Mouse (Mus musculus): ENCODE measurements around the gene Sox6. TPM values are rescaled to one million over a fixed set of nuclear protein-coding genes. Genes with fewer than 3 reads are reported as not detected.
"Not testable (repeated sequence)": the region's sequence is repeated elsewhere in the genome, so short reads cannot be mapped to it uniquely, and the experiment has no call there.

The Sox6 gene
- 54.3 and 58.7 TPM in 2 replicates for polyA plus RNA-seq (2015; fragmentation: Nextera tagmentation; extraction: Ambion mirVana)

GRCm38 (mm10) chr7:116038511-116038910, at the start of gene Sox6:
Sox6 (minus strand) TSS chr7:116038796.
- peak within 1 kb of the TSS; percentile 57 for H3K4me3 ChIP-seq
- peak within 1 kb of the TSS; percentile 37 for H3K9ac ChIP-seq
- no peak for ATAC-seq (ENCODE audit: insufficient number of reproducible peaks, low FRiP score, low TSS enrichment, low read depth)
- peaks cover 35% of the 10 kb centered on the region for H3K4me1 ChIP-seq
- H3K4me2 ChIP-seq: peak within 1 kb of the TSS; percentile 92
- H3K27ac ChIP-seq: peak within 1 kb of the TSS; percentile 80
- no peaks in the 10 kb centered on the region for H3K36me3 ChIP-seq
- 1% methylated on average over 11 of the region's 11 CpGs for WGBS
- H3K27me3 ChIP-seq: peaks cover 30% of the 10 kb centered on the region
- H3K9me3 ChIP-seq: no peaks in the 10 kb centered on the region

DNA sequence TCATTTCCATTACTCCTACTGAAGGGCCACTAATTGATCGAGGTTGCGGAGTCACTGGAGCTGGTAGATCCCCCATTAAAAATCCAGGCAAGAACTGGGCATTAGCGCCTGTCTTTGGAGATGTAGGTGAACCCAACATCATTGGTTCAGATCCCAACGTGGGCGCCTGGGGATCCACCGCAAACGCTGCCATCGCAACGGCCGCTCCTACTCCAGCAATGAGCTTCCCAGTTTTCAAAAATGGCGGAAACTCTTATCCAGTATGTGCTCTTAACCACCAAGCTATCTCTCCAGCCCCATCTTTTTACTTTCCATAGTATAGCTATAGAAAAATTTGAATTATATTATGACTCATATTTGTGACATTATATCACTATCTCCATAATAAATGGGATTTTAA, 45.8 kb upstream of the Sox6 start, which contains the start of gene Gm4353:
Gm4353 (minus strand) TSS at position 270 of the 400 bp plus-strand sequence.
- not testable (repeated sequence) for H3K4me1 ChIP-seq; H3K4me3 ChIP-seq; ATAC-seq (ENCODE audit: insufficient number of reproducible peaks, low FRiP score, low TSS enrichment, low read depth); H3K9ac ChIP-seq; H3K36me3 ChIP-seq; H3K4me2 ChIP-seq; H3K27me3 ChIP-seq; H3K9me3 ChIP-seq; H3K27ac ChIP-seq
- WGBS: 96% methylated on average over 11 of the region's 11 CpGs

DNA sequence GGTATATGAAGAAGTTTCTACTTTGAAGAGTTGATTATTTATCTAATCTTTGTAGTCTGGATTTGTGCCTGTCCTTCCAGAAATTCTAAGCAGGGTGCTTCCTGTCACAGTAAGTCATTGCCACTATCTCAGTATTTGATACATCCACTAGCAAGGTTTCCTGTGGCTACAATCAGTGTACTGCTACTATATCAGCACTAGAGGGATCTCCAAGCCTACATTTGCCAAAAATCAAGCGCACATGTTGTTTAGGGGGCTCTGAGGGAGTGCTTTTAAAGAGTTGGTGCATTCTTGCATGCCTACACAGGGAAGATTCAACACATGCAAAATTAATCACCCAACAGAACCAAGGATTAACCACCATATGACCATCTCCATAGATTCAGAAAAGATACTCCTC, 22.1 kb upstream of the Sox6 start:
- no peak overlapping the region for H3K9ac ChIP-seq
- no peaks in the 10 kb centered on the region for H3K27me3 ChIP-seq
- no peaks in the 10 kb centered on the region for H3K4me1 ChIP-seq
- H3K36me3 ChIP-seq: no peaks in the 10 kb centered on the region
- no peak overlapping the region for H3K27ac ChIP-seq
- no peaks in the 10 kb centered on the region for H3K9me3 ChIP-seq
- no peak for ATAC-seq (ENCODE audit: insufficient number of reproducible peaks, low FRiP score, low TSS enrichment, low read depth)
- no peak overlapping the region for H3K4me3 ChIP-seq
- 32% methylated on average over 1 of the region's 1 CpGs for WGBS
- H3K4me2 ChIP-seq: no peak overlapping the region

DNA sequence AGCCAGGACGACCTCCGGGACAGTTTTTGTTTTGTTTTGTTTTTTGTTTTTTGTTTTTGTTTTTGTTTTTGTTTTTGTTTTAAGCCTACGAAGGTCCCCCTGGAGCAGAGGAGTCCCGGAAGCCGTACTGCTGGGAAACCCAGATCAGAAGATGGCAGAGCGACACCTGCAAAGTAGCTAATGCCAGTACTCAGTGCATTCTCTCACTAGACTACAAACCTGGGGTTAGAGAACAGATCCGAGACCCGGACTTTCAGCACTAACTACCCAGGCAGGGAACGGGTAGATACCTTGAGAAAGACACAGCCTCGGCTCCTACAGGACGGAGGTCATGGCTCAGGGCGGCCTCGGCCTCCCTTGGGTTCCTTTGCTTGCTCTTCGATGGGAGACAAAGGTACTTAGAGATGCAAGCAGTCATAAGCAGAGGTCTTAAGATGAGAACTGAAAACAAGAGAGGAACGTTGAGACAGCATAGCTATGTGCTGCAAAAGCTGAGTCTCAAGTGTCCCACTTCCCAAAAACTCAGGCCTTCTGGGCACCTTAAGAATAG, 1.9 kb upstream of the Sox6 start:
- Histone ChIP-seq H3K4me2 (peak overlapping the region; percentile 92), H3K9ac (no peak overlapping the region), H3K27ac (no peak overlapping the region; the same call in 1 of the 2 replicates), H3K9me3 (no peaks in the 10 kb centered on the region), H3K27me3 (peaks cover 24% of the 10 kb centered on the region), H3K4me3 (peak overlapping the region; percentile 57), H3K36me3 (no peaks in the 10 kb centered on the region), H3K4me1 (peaks cover 24% of the 10 kb centered on the region)
- WGBS: 22% methylated on average over 15 of the region's 15 CpGs
- ATAC-seq (ENCODE audit: insufficient number of reproducible peaks, low FRiP score, low TSS enrichment, low read depth): no peak

- WGBS: under 1% methylated on average over 48 of the region's 48 CpGs
- Histone ChIP-seq H3K4me2 (peak overlapping the region; percentile 92), H3K36me3 (no peaks in the 10 kb centered on the region), H3K4me1 (peaks cover 24% of the 10 kb centered on the region), H3K9ac (peak overlapping the region; percentile 37), H3K27ac (peak overlapping the region; percentile 80), H3K4me3 (peak overlapping the region; percentile 57), H3K27me3 (peaks cover 27% of the 10 kb centered on the region), H3K9me3 (no peaks in the 10 kb centered on the region)
- ATAC-seq (ENCODE audit: insufficient number of reproducible peaks, low FRiP score, low TSS enrichment, low read depth): peak; percentile 79
These were observed 1.2 kb upstream of the Sox6 start for GRCm38 (mm10) chr7:116039538-116040466.

GRCm38 (mm10) chr7:116039196-116039537, 571 bp upstream of the Sox6 start, which contains the start of gene 1110004F10Rik:
1110004F10Rik (plus strand) TSS chr7:116039397.
- Histone ChIP-seq H3K27ac (peak within 1 kb of the TSS; percentile 80), H3K4me3 (peak within 1 kb of the TSS; percentile 57), H3K4me1 (peaks cover 29% of the 10 kb centered on the region), H3K36me3 (no peaks in the 10 kb centered on the region), H3K27me3 (peaks cover 27% of the 10 kb centered on the region), H3K9me3 (no peaks in the 10 kb centered on the region), H3K4me2 (peak within 1 kb of the TSS; percentile 92), H3K9ac (peak within 1 kb of the TSS; percentile 37)
- WGBS: under 1% methylated on average over 11 of the region's 11 CpGs
- 0 out of 2 replicates have a peak, but pooled peaks have one; percentile 10 for ATAC-seq (ENCODE audit: insufficient number of reproducible peaks, low FRiP score, low TSS enrichment, low read depth)

DNA sequence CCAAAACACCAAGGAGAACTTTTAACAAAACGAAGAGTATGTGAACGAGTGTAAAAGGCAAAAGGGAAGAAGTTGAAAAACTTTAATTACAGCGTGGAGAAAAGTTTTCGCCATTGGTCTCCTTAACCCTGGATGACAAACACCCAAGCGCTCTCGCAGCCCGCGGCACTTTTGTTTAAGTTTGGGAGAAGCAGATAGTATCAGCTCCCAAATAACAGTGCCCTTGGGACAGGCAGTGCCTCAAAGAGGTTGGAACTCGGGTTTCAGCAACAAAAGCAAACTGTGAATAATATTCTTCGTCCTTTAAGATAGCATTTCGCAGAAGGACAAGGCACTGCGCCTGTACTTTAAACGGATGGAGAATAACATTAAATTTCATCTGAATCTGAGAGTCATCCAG, 572 bp downstream of the Sox6 start:
- Histone ChIP-seq H3K9me3 (no peaks in the 10 kb centered on the region), H3K9ac (peak overlapping the region; percentile 26; the same call in 1 of the 2 replicates), H3K4me2 (peak overlapping the region; percentile 92), H3K27ac (peak overlapping the region; percentile 80; the same call in 1 of the 2 replicates), H3K4me3 (peak overlapping the region; percentile 57), H3K4me1 (peaks cover 35% of the 10 kb centered on the region), H3K36me3 (no peaks in the 10 kb centered on the region), H3K27me3 (peaks cover 30% of the 10 kb centered on the region)
- WGBS: 3% methylated on average over 13 of the region's 13 CpGs
- ATAC-seq (ENCODE audit: insufficient number of reproducible peaks, low FRiP score, low TSS enrichment, low read depth): no peak

- Histone ChIP-seq H3K27ac (peak overlapping the region; percentile 64), H3K4me3 (peak overlapping the region; percentile 57), H3K4me1 (peaks cover 35% of the 10 kb centered on the region), H3K27me3 (peaks cover 30% of the 10 kb centered on the region), H3K9ac (no peak overlapping the region), H3K36me3 (no peaks in the 10 kb centered on the region), H3K4me2 (peak overlapping the region; percentile 98), H3K9me3 (no peaks in the 10 kb centered on the region)
- WGBS: 34% methylated on average over 18 of the region's 18 CpGs
- ATAC-seq (ENCODE audit: insufficient number of reproducible peaks, low FRiP score, low TSS enrichment, low read depth): no peak
These were observed 1.7 kb downstream of the Sox6 start for GRCm38 (mm10) chr7:116036591-116037555.

DNA sequence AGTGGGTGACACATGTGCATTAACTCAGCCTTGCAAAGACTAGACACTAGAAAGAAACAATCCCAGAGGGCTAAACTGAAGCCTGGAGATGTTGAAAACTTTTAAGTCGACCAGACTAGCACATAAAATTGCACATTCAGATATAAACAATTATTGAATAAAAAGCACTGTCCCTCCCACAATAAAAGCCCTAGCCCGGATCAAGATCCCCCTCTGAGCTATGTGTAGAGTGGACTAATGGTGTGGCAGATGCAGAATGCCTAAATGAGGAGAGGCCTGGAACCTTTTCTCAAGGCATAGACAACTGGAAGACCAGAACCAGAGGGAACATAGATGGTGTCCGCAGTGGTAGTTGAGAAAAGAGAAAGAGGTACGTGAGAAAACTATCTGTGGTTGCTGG, 3.1 kb downstream of the Sox6 start:
- Histone ChIP-seq H3K4me2 (peak overlapping the region; percentile 98), H3K4me1 (peaks cover 40% of the 10 kb centered on the region), H3K9ac (no peak overlapping the region), H3K27me3 (peaks cover 36% of the 10 kb centered on the region), H3K27ac (no peak overlapping the region), H3K9me3 (no peaks in the 10 kb centered on the region), H3K4me3 (peak overlapping the region; percentile 57), H3K36me3 (no peaks in the 10 kb centered on the region)
- ATAC-seq (ENCODE audit: insufficient number of reproducible peaks, low FRiP score, low TSS enrichment, low read depth): no peak
- WGBS: 54% methylated on average over 4 of the region's 4 CpGs

DNA sequence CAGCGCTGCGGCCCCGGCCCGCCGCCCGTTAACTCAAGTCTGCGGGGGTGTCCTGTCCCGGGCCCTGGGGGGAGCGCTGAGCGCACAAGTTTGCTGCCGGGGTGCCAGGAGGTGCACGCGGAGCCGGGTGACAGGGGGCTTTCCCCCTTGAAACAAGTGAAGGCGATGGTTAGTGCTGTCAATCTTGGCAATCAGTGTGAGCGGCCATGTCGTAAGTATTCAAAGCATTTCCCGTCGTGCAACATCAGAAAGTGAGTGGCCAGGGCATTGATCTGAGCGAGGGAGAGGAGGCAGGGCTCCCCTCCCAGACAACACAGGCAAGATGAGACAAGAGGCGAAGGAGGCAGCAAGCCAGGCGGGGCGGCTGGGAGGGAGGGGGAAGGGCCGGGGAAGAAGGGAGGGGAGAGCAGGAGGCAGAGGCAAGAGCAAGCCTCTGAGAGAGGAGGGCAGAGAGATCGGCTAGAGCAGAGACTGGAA, 4.3 kb downstream of the Sox6 start:
- Histone ChIP-seq H3K27ac (peak overlapping the region; percentile 92), H3K4me3 (peak overlapping the region; percentile 57), H3K4me1 (peaks cover 39% of the 10 kb centered on the region), H3K4me2 (peak overlapping the region; percentile 98), H3K27me3 (peaks cover 42% of the 10 kb centered on the region), H3K36me3 (no peaks in the 10 kb centered on the region), H3K9me3 (no peaks in the 10 kb centered on the region), H3K9ac (peak overlapping the region; percentile 55)
- no peak for ATAC-seq (ENCODE audit: insufficient number of reproducible peaks, low FRiP score, low TSS enrichment, low read depth)
- WGBS: under 1% methylated on average over 25 of the region's 25 CpGs

All from limb, embryonic 15.5 days (tissue).